Mouse (Mus musculus): ENCODE results near the gene Nme6.
A peak's percentile ranks its signal among the peaks of the same experiment; 100 is the strongest.
"Not testable (repeated sequence)": the region's sequence is repeated elsewhere in the genome, so short reads cannot be mapped to it uniquely, and the experiment has no call there.

The Nme6 gene

DNA sequence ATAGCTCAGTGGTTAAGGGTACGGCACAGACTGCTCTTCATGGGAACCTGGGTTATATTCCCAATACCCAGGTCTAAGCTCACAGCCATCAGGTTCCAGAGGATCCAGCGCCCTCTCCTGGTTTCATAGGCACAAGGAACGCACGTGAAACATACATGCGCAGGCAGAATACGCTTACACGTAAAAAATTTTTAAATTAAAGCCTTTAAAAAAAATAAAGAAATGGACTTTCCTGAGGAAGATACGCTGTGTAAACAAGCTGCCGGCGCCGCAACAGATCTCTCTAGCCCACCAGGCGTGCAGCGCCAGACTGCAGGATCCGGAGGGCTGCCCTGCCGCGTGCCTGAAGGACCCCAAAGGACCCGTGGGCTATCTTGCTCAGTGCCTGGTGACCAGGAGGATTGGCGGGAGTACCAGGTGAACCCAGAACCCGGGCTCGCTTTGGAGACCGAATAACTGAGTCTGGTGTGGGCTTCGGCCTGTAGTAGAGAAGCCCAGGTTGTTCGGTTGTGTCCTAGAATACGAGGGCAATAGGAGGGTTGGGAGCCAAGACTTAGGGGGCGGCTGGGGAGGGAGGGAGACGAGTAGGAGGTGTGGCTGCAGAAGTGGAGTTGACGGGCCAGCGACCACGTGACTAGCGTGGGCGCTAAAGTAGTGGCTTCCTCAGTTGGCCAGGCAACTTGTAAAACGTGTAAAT is at the start of gene Nme6:
Gene Nme6, plus strand, starts transcription at position 359 of the 697 bp plus-strand sequence.
- DNase-seq (ENCODE audit: low spot score), result peak; percentile 94

DNA sequence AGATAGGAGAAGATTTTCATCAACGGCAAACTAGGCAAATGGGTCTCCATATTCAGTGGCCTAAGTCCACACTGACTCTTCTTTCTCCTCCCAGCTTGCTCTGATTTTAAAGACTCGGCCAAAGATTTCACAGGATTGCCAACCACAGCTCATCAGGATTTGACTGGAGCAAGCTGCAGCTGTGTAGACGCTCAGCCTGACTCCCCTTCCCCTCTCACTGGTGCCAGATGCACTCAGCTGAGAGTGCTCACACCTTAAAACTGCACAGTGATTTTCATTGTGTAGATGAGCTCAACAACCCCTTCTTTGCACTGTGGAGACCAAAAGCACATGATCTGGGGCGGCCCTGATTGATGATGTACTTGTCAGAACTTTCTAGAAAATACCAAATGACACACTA is 42.0 kb upstream of the Nme6 start, which contains the start of gene Fbxw27:
Gene Fbxw27, minus strand, starts transcription at position 101 of the 400 bp plus-strand sequence.
- not testable (repeated sequence) for DNase-seq (ENCODE audit: low spot score)

DNA sequence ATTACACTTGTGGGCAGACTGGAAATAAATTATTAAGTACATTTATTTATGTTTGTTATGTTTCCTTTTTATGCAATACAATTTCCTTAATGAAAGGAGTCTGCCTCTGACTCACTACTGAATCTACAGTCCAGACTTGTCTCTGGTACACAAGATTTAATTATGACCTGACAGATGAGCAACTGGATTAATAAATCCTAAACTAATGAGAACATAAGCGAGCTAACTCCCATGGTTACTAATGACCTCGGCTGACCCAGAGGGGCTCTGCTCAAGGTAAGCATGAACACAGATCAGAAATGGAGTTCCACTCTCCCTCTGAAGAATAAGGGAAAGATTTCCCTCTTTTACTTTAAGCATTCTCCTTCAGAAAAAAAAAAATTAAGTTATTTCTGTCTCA is 37.3 kb upstream of the Nme6 start:
- DNase-seq (ENCODE audit: low spot score), result no peak

DNA sequence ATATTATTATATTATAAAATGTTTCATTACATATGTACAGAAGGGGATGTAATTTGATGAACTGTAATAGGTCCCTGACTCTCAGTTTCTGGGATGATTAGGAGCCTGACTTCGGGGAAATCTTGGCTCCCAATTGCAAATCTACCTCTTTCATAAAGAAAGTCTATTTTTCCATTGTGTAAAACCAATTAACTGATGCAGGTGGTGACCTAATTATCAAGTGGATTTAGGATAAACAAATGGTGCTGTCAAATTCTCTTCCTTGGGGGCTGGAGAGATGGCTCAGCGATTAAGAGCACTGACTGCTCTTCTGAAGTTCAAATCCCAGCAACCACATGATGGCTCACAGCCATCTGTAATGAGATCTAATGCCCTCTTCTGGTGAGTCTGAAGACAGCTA is 36.7 kb upstream of the Nme6 start:
- no peak for DNase-seq (ENCODE audit: low spot score)

DNA sequence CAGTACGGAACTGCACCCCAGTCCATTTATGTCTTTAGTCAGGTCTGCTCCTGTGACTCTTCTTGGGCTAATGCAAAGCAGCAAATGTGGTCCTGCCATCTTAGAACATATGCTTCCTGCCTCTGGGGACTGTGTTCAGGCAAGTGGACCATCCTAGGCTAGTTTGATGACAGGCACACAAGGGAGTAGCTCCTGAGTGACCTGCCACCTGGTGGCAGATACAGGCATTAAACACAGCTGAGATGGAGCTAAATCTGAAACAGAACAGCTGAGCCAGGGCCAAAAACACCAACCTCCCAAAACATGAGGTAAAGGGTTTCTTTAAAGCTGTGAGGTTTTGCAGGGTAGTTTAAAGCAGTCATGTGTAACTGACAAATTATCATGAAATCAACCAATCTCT is 34.5 kb upstream of the Nme6 start:
- DNase-seq (ENCODE audit: low spot score), result no peak

DNA sequence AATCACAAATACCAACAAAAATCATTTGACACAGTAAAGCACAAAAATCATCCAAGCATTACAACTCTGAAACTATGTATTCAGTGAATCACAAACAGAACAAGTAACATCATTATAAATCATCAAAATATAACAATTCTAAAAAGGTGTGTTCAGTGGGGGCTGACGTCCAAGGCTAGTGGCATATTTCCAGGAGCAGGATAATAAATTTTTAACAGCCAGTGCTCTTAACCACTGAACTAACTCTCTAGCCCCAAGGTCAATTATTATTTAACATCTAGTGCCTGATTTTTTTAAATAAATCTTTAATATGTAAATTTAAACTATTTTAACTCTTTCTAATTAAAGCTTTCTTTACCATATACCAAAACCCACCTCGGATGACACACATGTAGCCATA is 27.0 kb upstream of the Nme6 start:
- not testable (repeated sequence) for DNase-seq (ENCODE audit: low spot score)

DNA sequence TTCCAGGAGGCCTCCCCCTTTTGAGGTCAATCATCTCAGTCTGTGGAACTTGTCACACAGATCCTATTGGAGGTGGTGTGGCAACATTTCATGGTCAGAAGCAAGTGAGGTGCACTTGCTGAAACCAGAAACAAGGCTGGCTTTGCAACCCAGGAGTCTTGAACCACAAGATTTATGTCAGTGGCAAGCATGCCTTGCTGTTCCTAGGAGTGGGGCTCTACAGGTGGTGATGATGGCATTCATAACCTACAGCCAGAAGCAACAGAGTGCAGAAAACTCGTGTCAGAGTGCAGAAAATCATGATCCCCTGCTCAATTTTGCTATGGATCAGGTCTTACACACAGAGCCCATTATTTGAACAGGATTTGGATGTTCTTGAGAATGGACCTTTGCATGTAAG is 26.3 kb upstream of the Nme6 start:
- DNase-seq (ENCODE audit: low spot score), result no peak

DNA sequence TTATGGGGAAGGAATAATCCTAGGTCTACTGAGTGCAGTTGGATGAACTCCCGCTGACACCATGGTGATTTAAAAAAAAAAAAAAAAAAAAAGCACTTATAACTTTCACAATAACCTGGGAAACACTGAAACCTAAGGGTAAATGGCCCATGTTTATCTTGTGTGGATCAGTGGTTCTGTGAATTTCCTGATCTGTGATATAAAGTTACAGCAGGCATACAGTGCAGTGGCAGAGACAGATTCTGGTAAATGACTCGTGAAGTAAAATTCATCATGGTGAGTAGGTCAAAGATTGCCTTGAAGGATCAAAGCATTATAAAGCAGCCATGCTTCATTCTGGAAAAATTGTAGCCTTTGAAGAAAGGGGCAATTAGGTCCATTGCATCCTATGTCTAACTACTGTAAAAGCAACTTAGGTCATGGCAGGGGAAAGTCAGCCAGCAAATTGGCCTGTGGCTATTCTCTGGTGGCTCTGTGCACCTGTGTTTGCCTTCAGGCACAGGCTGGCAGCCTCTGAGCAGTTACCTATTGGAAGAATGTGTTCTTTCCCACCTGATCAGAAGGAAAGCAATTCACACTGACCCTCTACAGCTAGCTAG is 25.8 kb upstream of the Nme6 start:
- DNase-seq (ENCODE audit: low spot score), result no peak

DNA sequence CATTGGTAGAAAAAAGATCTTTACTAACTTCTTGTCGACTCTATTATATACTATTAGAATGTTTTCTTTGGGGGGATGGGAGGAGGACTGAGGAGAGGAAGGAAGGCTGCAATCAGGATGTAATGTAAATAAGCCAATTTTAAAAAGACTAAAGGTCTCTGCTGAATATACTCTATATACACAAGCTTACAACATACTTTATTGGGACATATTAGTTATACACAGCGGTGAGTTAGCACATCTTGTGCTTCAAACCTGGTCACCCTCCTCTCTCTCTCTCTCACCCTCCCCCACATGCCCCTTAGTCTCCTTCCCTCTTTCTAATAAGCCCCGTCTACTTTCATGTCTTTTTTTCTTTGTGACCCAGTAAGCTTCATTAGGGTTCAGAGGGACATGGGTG is 24.7 kb upstream of the Nme6 start:
- no peak for DNase-seq (ENCODE audit: low spot score)

DNA sequence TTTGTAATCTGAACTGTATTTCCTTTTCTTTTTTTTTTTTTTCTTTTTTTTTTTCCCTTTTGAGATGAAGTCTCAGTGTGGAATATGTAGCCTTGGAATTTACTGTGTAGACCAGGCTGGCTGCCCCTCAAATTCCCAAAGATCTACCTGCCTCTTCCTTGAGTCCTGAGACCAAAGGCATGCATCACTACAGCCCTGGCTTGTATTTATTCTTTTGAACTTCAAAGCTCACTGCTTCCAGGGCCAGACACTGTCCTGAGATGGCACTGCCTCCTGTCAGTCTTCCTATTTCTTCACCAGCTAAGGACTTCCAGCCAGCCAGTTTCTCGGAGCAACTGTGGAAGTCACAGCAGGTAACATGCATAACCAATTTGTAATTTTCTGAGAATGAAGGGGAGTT is 20.6 kb upstream of the Nme6 start, which contains the start of gene Spink8:
Gene Spink8, plus strand, starts transcription at position 301 of the 400 bp plus-strand sequence.
- no peak for DNase-seq (ENCODE audit: low spot score)

DNA sequence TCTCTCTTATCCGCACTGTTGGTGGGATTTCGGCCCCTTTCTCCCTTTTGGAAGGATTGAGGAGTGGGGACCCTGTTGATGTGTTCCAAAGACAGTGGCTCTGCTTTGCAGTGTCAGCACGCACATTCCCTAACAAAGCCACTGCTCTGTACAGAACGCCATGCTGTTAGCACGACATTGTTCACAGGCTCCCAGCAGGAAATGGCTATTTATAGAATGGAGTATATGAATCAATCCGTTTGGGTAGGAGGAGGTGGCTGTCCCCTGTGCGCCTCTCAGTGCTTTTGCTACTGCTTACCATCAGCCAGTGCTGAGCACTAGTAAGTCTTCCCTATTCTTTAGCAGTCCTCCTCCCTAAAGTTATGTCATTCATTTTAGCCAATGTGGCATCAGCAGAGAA is 19.1 kb upstream of the Nme6 start:
- DNase-seq (ENCODE audit: low spot score), result no peak

DNA sequence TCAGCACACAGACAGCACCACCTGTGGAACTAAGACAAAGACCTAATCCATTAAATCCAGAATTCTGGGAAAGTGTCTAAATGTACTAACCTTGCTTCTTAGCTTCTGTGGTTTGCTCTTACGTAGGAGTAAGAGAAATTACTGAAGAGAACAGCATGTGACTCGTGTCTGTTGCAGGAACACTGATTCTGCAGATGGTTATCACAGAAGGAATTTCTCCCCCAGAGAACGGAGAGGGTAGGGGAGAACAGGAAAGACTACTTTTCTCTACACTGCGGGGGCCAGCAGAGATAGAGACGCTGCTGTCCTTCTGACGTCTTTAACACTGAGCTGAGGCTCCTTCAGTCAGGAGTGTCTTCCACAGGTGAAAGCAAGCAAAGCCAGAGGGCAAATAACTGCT is 16.2 kb upstream of the Nme6 start:
- DNase-seq (ENCODE audit: low spot score), result peak; percentile 39

DNA sequence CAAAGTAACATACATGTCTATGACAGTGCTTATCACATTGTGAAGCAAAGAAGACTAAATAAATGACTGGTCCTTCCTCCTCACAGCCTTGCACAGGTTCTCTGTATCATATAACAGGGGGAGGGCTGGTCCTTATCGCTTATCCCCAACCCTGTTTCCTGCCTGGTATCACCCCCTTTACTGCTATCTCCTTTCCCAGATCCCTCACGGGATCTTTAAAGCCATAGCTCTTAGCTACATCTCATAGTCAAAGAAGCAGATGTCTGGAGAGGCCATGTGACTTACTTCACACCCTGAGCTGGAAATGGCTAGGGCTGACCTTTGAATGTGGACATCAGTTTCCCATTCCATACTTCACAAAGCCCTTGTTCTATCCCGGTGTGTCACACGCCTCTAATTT is 6.8 kb upstream of the Nme6 start:
- no peak for DNase-seq (ENCODE audit: low spot score)

DNA sequence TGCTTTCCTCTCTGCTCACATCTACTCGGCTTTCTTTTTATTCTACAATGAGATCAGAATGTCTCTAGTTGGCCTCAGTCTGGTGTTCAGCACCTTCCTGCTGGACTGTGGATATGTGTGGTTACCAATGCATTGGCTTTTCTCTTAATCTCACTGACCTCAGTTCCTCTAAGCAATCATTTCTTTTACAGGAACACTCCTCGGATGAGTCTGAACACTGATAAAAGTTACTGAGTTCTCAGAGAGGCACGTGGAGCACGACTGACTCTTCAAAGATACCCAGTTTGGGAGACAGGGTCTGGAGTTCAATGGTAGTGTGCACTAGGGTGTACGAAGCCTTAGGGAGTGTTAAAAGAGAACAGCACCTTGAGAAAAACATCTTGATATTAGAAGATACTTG is 6.4 kb upstream of the Nme6 start:
- DNase-seq (ENCODE audit: low spot score), result no peak

DNA sequence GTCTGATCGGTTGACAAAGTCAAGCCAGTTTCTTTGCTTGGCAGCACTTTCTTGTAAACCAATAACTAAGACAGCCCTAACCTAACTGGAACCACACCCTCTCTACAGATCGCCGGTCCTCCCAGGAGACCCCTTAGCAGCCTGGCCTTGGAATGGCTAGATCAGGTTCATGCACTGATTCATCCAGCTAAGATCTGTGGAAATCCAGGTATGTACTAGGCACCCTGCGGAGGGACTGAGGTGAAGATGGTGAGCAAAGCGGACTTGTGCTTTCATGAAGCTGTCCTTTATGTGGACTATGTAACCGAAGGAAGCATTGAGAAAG is 501 bp downstream of the Nme6 start:
- no peak for DNase-seq (ENCODE audit: low spot score)

DNA sequence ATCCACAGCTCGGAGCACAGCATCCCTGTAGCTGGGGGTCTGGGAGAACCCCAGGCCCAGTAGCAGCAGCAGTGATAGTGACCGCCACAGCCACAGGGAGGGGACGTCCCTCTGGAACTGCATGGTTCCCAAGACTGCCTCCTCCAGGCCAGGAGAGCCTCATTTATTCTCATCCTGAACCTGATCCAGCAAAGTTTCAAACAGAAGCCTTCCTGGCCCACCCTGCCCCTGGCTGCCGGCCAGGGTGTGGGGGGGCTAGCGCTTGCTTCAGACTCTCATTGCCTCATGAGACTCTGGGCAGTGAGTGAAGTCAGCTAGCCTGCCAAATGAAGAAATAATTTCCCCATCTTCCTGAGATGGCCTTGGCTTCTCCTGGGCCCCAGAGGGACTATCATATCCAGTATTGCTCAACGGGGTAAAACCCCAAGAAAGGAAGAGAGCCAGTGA is 16.8 kb downstream of the Nme6 start, which contains the start of gene Camp:
Gene Camp, minus strand, starts transcription at position 306 of the 447 bp plus-strand sequence.
- no peak for DNase-seq (ENCODE audit: low spot score)

DNA sequence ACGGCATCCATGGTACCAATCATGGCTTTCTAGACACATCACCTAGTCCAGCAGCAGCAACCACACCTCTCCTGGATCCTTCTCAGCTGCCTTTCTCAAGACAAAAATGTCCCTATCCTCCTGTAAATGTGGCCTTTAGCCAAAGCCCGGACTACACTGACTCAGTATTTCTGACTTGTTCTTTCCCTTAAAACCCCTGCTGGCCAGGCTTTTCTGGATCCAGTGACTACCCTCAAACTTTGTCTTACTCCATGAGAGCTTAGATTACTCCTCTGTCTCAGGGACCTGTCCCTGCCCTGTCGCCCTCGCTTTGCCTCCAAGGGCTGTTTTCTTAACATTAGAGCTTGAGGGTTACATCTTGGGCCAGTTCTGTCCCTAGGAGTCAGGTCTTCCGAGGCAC is 17.6 kb downstream of the Nme6 start:
- DNase-seq (ENCODE audit: low spot score), result no peak

DNA sequence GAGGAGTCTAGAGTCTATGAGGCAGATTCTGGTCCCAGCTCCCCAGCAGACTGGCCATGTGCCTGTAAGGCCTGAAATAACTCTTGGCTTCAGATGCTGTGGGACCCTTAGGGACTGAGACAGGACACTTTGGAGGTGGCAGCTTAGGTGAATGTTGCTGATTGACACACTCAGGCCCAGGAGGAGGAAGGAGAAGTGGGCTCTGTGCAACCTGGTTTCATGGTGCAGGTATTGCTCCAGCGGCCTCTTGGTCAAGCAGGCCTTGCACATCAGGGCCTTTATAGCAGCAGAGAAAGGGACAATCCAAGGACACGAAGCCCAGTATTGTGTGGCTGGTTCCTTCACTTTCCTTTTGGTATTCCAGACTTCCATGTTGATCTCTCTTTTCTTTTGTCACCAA is 21.8 kb downstream of the Nme6 start:
- no peak for DNase-seq (ENCODE audit: low spot score)

DNA sequence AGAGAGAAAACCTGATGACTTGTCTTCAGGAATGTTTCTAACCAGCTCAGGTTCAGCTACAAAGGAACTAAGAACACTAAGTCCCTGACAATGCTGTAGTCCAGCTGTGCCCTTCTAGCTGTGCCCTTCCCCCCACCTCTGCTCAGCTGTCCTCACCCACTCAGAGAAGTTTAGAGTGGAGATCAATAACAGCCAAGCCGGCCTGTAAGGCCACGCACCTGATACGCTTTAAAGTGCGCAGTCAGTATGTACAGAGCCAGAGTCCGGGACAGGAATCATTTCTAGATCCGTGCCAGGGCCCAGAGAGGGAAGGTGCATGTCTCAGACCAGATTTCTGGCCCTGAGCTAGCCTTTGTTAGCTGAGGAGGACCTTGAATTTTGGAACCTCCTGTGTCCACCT is 23.4 kb downstream of the Nme6 start:
- DNase-seq (ENCODE audit: low spot score), result no peak

DNA sequence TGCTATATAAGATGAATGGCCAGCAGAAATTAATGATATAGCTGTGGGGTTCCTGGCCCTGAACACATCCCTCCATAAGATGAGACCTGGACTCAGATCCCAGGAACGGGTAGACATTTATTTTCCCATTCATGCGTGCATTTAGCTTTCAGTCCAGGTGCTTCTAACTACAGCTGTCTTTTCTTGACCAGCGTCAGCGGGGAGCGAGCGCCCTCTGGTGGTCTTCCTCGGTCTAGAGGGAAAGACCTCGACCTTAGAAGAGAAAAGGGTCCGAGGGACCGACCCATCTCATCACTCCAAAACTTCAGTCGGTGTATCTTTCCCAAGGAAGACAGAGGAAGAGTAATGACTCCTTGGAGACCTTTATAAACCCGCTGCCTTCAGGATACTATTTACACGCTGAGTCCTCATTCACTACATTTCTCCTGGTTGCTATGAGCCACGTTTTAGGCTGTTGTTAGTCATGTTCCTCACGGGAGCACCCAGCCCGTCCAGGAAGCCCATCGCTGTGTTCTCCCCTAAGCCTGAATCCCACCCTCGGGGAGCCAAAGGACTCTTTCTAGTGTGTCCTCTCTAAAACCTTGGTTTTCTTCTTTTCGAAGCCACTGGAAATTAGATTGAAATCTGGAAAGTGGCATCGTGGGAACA is 30.0 kb downstream of the Nme6 start:
- DNase-seq (ENCODE audit: low spot score), result peak; percentile 70

DNA sequence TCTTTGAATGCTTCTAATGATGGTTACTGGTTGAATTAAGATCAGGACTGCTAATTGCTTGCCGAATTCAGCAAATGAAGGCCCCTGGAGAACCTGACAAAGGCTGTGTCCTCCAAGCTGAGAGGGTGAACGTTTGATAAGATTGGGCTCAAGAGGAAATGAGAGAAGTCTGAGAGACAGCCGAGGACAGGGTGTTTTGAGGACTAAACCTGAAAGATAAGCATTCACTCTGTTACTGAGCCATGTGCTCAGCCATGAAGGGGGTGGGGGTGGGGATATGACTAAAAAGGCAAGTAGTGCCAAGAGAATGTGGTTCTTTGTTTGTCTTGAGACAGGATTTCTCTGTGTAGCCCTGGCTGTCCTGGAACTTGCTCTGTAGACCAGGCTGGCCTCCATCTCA is 30.5 kb downstream of the Nme6 start:
- DNase-seq (ENCODE audit: low spot score), result no peak

DNA sequence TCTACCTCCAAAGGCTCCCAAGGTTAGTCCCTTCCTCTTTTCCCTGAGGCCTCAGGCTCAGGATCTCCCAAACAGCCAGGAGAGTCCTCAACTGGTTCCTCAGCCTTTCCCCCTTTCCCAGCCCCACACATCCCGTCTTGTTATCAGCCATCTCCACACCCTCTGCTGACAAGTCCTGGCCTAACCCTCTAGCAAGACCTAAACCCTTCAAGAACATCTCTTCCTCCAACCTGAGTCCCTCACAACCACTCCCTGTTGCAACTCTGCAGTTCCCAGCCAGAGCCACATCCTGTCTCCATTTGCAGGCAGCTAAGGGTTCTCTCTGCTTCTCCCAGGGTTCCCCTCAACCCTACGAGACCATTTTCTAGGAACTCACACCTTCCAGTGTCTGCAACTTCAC is 33.7 kb downstream of the Nme6 start:
- DNase-seq (ENCODE audit: low spot score), result no peak

DNA sequence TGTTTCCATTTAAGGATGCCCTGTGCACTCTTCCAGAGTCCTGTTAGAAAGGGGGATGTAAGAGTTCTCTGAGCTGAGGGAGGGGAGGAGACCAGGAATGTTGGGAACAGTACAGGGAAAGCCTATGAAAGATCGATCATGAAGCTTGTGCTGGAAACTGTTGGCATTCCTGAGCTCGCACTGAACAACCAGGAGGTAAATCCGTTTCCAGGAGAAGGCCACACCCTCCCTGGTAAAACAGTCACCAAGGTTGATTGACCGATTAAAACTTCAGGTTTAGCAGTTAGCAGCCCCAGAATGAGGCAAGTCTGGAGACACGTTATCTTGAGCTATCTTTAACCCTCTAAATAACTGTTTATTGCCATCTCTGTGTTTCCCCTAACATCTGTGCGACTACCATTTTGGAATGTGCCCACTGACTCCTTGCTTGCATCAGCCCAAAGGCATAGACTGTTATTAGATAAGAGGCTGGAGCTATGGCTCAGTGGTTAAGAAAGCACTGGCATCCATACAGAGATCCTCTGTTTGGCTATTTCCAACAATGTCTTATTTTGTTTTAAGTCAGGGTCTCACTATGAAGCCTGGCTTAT is 38.5 kb downstream of the Nme6 start:
- peak; percentile 63 for DNase-seq (ENCODE audit: low spot score)

Data from yolk sac, embryonic 10.5 days (tissue).